Mouse (Mus musculus): ENCODE measurements around the gene Dnajc2.

- no peak for TF ChIP-seq CTCF (IDR thresholded peaks at IDR 0.05; ENCODE audit: borderline replicate concordance, insufficient read depth, low read length)
- no peak for TF ChIP-seq POLR2A (IDR thresholded peaks at IDR 0.05; ENCODE audit: low read depth, low read length)
Measured at GRCm38 (mm10) chr5:21717165-21717715, 67.8 kb downstream of the Dnajc2 start.
